Mouse (Mus musculus): ENCODE measurements around the gene Smyd3. TPM values are rescaled to one million over a fixed set of nuclear protein-coding genes. Genes with fewer than 3 reads are reported as not detected.

Gene Smyd3
- polyA plus RNA-seq, 1 experiment from 2014 or later = 16.7 TPM

DNA sequence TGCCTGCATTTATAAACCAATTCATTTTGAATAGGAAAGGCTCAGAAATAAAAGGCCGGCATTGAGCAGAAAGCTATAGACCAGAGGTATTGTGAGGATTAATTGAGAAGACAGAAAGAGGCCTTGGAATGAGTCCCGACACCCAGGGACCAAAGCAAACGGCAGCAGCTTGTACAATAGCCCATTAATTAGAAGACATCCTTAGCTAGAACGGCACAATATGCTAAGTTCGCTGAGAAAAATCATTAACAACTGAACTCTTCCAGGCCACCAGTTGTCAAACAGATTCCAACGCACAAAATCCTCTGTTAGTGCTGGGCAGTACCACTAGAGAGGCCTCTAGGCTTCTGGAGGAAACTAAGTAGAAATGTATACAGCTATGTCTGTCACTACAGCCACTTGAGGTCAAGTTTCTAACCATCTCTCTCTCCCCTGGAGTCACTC is 411.1 kb downstream of the Smyd3 start:
- Histone ChIP-seq H3K9ac (ENCODE audit: low read depth, low read length) (no peak overlapping the region), H3K36me3 (ENCODE audit: control insufficient read depth, insufficient read depth, low read length) (no peaks in the 10 kb centered on the region), H3K4me2 (ENCODE audit: low read depth, low read length) (no peak overlapping the region), H3K4me1 (ENCODE audit: control insufficient read depth, insufficient read depth, low read length) (peaks cover 7% of the 10 kb centered on the region; the same call in 1 of the 2 replicates), H3K9me3 (ENCODE audit: control insufficient read depth, low read length) (no peaks in the 10 kb centered on the region), H3K27me3 (replicated peaks; ENCODE audit: control insufficient read depth, insufficient read depth, low read length) (no peaks in the 10 kb centered on the region), H3K27ac (ENCODE audit: low read length) (no peak overlapping the region), H3K4me3 (ENCODE audit: low read length) (no peak overlapping the region)
- 47% methylated on average over 6 of the region's 6 CpGs for WGBS
- no peak for ATAC-seq

DNA sequence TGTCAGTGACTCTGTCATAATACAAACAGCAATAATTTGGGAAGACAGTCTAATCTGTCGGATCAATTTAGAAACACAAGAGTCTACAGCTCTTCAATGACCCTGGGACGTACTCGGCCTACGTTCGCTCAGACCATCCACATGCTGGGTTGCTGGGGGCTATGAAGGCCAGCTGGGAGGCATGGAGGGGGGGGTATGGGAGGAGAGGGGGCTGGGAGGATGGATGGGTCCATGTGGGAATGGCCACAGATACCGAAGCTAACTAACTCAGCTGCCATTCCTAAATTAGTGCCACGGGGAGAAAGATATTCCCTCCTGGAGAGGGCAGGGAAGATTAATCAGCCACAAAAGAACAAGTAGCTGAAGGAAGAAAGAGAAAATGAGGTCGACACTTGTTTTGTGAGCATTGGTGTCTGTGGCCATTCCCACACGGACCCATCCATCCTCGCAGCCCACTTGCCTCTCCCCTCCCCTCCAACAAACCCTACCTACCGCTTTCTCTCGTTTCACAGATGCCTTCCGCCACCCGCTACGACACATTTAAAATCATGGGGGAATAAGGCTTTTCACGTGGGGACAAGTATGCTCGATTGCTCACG is 411.6 kb downstream of the Smyd3 start:
- Histone ChIP-seq H3K9ac (ENCODE audit: low read depth, low read length) (no peak overlapping the region), H3K27me3 (replicated peaks; ENCODE audit: control insufficient read depth, insufficient read depth, low read length) (no peaks in the 10 kb centered on the region), H3K36me3 (ENCODE audit: control insufficient read depth, insufficient read depth, low read length) (no peaks in the 10 kb centered on the region), H3K4me1 (ENCODE audit: control insufficient read depth, insufficient read depth, low read length) (peaks cover 7% of the 10 kb centered on the region; the same call in 1 of the 2 replicates), H3K27ac (ENCODE audit: low read length) (no peak overlapping the region), H3K9me3 (ENCODE audit: control insufficient read depth, low read length) (no peaks in the 10 kb centered on the region), H3K4me2 (ENCODE audit: low read depth, low read length) (no peak overlapping the region), H3K4me3 (ENCODE audit: low read length) (no peak overlapping the region)
- ATAC-seq = no peak
- 74% methylated on average over 18 of the region's 18 CpGs for WGBS

GRCm38 (mm10) chr1:179104447-179104846 is 413.4 kb downstream of the Smyd3 start:
- Histone ChIP-seq H3K27ac (ENCODE audit: low read length) (no peak overlapping the region), H3K27me3 (replicated peaks; ENCODE audit: control insufficient read depth, insufficient read depth, low read length) (no peaks in the 10 kb centered on the region), H3K4me2 (ENCODE audit: low read depth, low read length) (no peak overlapping the region), H3K4me3 (ENCODE audit: low read length) (no peak overlapping the region), H3K9ac (ENCODE audit: low read depth, low read length) (no peak overlapping the region), H3K36me3 (ENCODE audit: control insufficient read depth, insufficient read depth, low read length) (no peaks in the 10 kb centered on the region), H3K9me3 (ENCODE audit: control insufficient read depth, low read length) (no peaks in the 10 kb centered on the region), H3K4me1 (ENCODE audit: control insufficient read depth, insufficient read depth, low read length) (peaks cover 7% of the 10 kb centered on the region; the same call in 1 of the 2 replicates)
- no peak for ATAC-seq
- WGBS = 94% methylated on average over 8 of the region's 8 CpGs

DNA sequence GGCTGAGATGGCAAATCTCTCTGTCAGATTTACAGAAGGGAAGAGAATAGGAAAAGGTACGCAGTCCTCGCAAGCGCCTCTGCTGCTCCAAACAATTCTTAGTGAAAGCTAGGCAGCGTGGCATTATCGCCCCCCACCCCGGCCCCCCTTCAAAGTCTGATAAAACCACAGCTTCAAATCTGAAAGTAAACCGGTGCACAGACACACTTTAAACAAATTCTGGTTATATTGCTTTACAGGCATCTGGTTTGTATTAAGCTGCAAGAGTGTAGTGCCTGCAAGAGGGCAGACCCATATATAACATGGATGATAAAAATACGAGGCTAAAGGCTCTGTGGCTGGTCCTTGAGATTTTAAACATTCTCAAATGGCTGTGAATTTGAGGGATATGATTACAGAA is 420.8 kb downstream of the Smyd3 start:
- Histone ChIP-seq H3K27ac (ENCODE audit: low read length) (no peak overlapping the region), H3K9me3 (ENCODE audit: control insufficient read depth, low read length) (no peaks in the 10 kb centered on the region), H3K36me3 (ENCODE audit: control insufficient read depth, insufficient read depth, low read length) (no peaks in the 10 kb centered on the region), H3K4me2 (ENCODE audit: low read depth, low read length) (no peak overlapping the region), H3K4me3 (ENCODE audit: low read length) (no peak overlapping the region), H3K27me3 (replicated peaks; ENCODE audit: control insufficient read depth, insufficient read depth, low read length) (no peaks in the 10 kb centered on the region), H3K9ac (ENCODE audit: low read depth, low read length) (no peak overlapping the region), H3K4me1 (ENCODE audit: control insufficient read depth, insufficient read depth, low read length) (no peaks in the 10 kb centered on the region)
- WGBS = 39% methylated on average over 8 of the region's 8 CpGs
- no peak for ATAC-seq

GRCm38 (mm10) chr1:179096323-179096722 is 421.5 kb downstream of the Smyd3 start:
- Histone ChIP-seq H3K9me3 (ENCODE audit: control insufficient read depth, low read length) (no peaks in the 10 kb centered on the region), H3K27me3 (replicated peaks; ENCODE audit: control insufficient read depth, insufficient read depth, low read length) (no peaks in the 10 kb centered on the region), H3K4me1 (ENCODE audit: control insufficient read depth, insufficient read depth, low read length) (no peaks in the 10 kb centered on the region), H3K4me3 (ENCODE audit: low read length) (no peak overlapping the region), H3K4me2 (ENCODE audit: low read depth, low read length) (no peak overlapping the region), H3K36me3 (ENCODE audit: control insufficient read depth, insufficient read depth, low read length) (no peaks in the 10 kb centered on the region), H3K27ac (ENCODE audit: low read length) (no peak overlapping the region), H3K9ac (ENCODE audit: low read depth, low read length) (no peak overlapping the region)
- ATAC-seq = no peak
- WGBS = 56% methylated on average over 5 of the region's 5 CpGs

DNA sequence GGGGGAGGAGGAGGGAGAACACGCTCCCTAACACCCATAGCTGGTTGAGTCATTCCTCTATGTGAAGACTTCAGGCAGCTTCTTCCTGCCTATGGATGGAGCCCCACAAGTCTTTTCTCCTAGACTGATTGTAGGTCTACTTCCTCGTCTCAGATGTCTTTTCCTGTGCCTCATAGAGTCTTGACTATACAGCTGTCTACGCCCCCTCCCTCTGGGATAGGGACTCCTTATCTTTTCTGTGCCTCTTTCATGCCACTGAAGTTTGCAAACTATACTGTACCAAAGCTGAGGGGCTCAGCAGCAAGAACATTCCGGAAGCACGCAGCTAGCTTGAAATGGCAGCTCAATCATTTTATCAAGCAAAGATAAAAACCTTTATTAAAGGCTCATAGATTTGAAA is 428.7 kb downstream of the Smyd3 start:
- H3K27me3 ChIP-seq (replicated peaks; ENCODE audit: control insufficient read depth, insufficient read depth, low read length) = no peaks in the 10 kb centered on the region
- no peak overlapping the region for H3K9ac ChIP-seq (ENCODE audit: low read depth, low read length)
- no peak overlapping the region for H3K27ac ChIP-seq (ENCODE audit: low read length)
- H3K4me1 ChIP-seq (ENCODE audit: control insufficient read depth, insufficient read depth, low read length) = no peaks in the 10 kb centered on the region
- H3K4me3 ChIP-seq (ENCODE audit: low read length) = no peak overlapping the region
- H3K4me2 ChIP-seq (ENCODE audit: low read depth, low read length) = no peak overlapping the region
- ATAC-seq = no peak
- no peaks in the 10 kb centered on the region for H3K9me3 ChIP-seq (ENCODE audit: control insufficient read depth, low read length)
- WGBS = 84% methylated on average over 5 of the region's 5 CpGs
- no peaks in the 10 kb centered on the region for H3K36me3 ChIP-seq (ENCODE audit: control insufficient read depth, insufficient read depth, low read length)

DNA sequence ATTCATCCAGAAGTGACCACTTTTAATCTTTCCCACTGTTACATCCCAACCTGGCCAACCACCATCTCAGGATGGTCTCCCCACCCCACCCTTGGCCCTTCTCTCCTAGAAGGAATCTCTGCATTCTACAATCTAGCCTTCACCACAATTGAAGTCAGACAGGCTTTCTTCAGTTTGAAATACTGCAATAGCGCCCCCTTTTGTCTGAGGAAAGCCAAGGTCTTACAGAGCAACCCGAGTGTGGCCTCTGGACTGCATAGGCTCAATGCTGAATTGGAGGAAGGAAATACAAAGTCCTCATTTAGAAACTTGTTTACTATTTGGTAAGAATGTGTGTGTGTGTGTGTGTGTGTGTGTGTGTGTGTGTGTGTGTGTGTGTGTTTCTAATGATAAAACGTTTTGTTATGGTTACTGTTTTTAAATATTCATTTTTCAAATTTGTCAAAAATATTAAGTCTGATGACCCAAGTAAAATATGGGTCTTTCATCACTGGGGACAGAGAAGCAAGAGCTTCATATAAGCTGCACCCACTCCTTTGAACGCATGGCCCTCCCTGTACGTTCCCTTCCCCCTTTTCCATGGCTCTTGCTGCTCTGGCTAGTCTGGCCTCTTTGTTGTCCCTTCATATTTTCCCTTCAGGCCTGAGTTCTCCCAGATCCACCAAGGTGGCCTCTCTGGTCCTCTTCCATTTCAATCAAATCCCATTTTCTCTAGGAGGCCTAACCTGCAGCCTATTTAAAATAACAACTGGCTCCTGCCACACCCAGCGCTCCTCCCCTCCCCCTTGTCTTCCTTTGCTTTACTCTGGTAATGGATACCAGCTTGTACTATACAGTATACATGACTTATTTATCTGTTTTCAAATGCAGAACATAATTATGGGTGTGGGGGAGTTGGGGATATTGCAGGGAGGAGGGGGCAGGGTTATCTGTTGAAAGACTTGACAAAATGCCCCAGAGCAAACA is 430.5 kb downstream of the Smyd3 start:
- H3K27ac ChIP-seq (ENCODE audit: low read length) = no peak overlapping the region
- H3K36me3 ChIP-seq (ENCODE audit: control insufficient read depth, insufficient read depth, low read length) = no peaks in the 10 kb centered on the region
- H3K9me3 ChIP-seq (ENCODE audit: control insufficient read depth, low read length) = no peaks in the 10 kb centered on the region
- WGBS = 57% methylated on average over 6 of the region's 6 CpGs
- H3K4me2 ChIP-seq (ENCODE audit: low read depth, low read length) = no peak overlapping the region
- H3K4me1 ChIP-seq (ENCODE audit: control insufficient read depth, insufficient read depth, low read length) = no peaks in the 10 kb centered on the region; the same call in 1 of the 2 replicates
- H3K4me3 ChIP-seq (ENCODE audit: low read length) = no peak overlapping the region
- H3K27me3 ChIP-seq (replicated peaks; ENCODE audit: control insufficient read depth, insufficient read depth, low read length) = no peaks in the 10 kb centered on the region
- ATAC-seq = no peak; the same call in 1 of the 2 replicates
- no peak overlapping the region for H3K9ac ChIP-seq (ENCODE audit: low read depth, low read length)

- H3K4me3 ChIP-seq (ENCODE audit: low read length) = no peak overlapping the region
- no peaks in the 10 kb centered on the region for H3K9me3 ChIP-seq (ENCODE audit: control insufficient read depth, low read length)
- no peaks in the 10 kb centered on the region for H3K36me3 ChIP-seq (ENCODE audit: control insufficient read depth, insufficient read depth, low read length)
- 90% methylated on average over 7 of the region's 7 CpGs for WGBS
- no peaks in the 10 kb centered on the region for H3K27me3 ChIP-seq (replicated peaks; ENCODE audit: control insufficient read depth, insufficient read depth, low read length)
- no peak overlapping the region for H3K4me2 ChIP-seq (ENCODE audit: low read depth, low read length)
- H3K9ac ChIP-seq (ENCODE audit: low read depth, low read length) = no peak overlapping the region
- no peak for ATAC-seq
- H3K4me1 ChIP-seq (ENCODE audit: control insufficient read depth, insufficient read depth, low read length) = no peaks in the 10 kb centered on the region; the same call in 1 of the 2 replicates
- H3K27ac ChIP-seq (ENCODE audit: low read length) = no peak overlapping the region
These were observed 431.6 kb downstream of the Smyd3 start for GRCm38 (mm10) chr1:179086208-179086607.

DNA sequence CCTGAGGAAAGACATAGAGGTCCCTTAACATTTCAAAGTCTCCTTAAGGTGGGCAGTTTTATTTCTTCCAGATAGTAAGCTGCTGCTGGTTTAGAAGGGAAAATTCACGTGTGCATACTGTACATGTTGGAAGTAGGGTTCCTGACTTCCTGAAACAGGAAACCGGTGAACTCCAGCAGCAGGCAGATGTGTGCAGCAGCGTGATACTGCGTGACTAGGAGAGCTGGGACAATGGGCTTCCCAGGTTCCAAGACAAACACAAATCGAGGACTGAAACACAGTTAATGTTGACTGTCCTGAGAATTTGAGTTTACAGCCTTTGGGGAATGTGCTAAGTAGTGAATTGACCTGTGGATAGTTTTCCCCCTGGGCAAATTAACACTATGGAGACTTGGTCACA is 434.7 kb downstream of the Smyd3 start:
- H3K36me3 ChIP-seq (ENCODE audit: control insufficient read depth, insufficient read depth, low read length) = no peaks in the 10 kb centered on the region
- 46% methylated on average over 5 of the region's 5 CpGs for WGBS
- H3K4me2 ChIP-seq (ENCODE audit: low read depth, low read length) = no peak overlapping the region
- H3K27ac ChIP-seq (ENCODE audit: low read length) = no peak overlapping the region
- no peaks in the 10 kb centered on the region for H3K9me3 ChIP-seq (ENCODE audit: control insufficient read depth, low read length)
- H3K27me3 ChIP-seq (replicated peaks; ENCODE audit: control insufficient read depth, insufficient read depth, low read length) = no peaks in the 10 kb centered on the region
- H3K4me1 ChIP-seq (ENCODE audit: control insufficient read depth, insufficient read depth, low read length) = no peaks in the 10 kb centered on the region; the same call in 1 of the 2 replicates
- H3K9ac ChIP-seq (ENCODE audit: low read depth, low read length) = no peak overlapping the region
- no peak overlapping the region for H3K4me3 ChIP-seq (ENCODE audit: low read length)
- no peak for ATAC-seq

Data from intestine, embryonic 16.5 days (tissue).